Mouse (Mus musculus): Measurements from ENCODE around the gene Phykpl.

Gene Phykpl

GRCm38 (mm10) chr11:51646751-51647667, 62.5 kb downstream of the Phykpl start:
- peak; percentile 19 for DNase-seq

GRCm38 (mm10) chr11:51648566-51648965, 64.0 kb downstream of the Phykpl start:
- DNase-seq: no peak

GRCm38 (mm10) chr11:51649111-51649888, 64.7 kb downstream of the Phykpl start:
- no peak for DNase-seq

DNA sequence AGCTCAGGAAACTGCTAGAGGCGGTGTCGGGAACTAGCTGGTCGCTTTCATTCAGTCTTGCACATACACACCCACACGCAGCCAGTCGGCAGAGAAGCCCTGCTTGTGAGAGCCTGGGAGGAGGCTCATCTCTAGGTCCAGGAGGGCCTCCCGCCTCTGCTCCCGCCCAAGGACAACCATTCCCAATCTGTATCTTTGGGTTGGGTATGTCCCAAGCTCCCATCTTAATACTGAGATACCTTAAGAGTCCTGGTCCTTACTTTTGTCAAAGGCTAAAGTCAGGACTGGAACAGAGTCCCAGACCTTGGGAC, 65.3 kb downstream of the Phykpl start:
- peak; percentile 24 for DNase-seq

DNA sequence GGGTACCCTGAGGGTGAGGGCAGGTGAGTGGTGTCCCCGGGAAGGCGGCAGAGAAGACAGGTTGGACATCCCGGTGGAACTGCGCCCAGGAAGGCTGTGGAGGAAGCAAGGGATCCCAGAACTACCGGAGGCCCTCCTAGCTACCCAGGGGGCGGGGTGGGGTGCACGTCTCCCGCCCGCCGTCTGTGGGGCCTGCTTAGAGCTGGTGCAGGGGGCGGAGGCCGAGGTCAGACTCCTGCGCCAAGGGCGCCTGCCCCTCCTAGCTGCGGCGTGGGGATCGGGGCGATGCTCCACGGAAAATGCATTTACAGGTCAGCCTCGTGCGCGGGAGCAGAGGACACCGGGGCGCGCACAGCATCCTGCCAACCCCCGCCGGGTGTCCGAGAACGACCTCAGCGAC, 65.7 kb downstream of the Phykpl start:
- peak; percentile 6 for DNase-seq

DNA sequence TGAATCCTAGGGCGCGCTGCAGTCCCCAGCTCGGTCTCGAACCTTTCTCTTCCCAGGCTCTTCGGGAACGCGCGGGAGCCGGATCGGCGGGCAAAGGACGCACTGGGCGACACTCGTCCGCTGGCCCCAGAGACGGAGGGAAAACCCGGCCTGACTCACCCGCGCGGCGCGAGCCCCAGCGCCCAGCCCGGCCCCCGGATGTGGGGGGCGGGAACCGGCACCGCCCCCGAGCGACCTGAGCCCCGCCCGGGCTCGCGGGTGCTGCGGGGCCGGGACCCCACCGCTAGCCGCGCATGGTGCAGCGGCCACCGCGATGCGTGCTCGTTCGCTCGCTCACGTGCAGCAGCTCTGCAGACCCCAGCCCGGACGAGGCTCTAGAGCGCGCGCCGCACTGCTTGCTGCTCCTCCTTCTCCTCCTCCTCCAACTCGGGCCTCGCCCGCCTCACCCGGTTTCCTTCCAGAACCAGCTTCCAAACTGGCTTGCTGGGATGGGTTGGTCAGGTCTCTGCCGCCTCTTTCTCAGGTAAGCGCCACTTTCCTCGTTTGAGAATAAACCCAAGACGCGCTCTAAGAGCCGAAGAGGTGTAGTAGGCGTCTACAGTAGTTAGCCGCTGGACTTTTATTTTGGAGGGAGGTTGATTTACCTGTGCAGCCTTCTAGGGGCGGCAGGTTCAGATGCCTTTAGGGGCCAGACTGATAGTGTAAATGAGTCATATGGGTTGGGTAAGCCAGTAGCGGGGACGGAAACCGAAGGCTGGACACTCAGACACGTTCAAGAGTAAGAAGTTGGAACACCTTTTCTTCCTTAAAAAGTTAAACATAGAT, 66.3 kb downstream of the Phykpl start, which contains the start of the genes N4bp3 and D930048N14Rik:
N4bp3 (minus strand) TSS at position 152 of the 825 bp plus-strand sequence.
D930048N14Rik (plus strand) TSS at position 264 of the 825 bp plus-strand sequence.
- DNase-seq: peak; percentile 44

GRCm38 (mm10) chr11:51652889-51653418, 68.4 kb downstream of the Phykpl start:
- DNase-seq: no peak

DNA sequence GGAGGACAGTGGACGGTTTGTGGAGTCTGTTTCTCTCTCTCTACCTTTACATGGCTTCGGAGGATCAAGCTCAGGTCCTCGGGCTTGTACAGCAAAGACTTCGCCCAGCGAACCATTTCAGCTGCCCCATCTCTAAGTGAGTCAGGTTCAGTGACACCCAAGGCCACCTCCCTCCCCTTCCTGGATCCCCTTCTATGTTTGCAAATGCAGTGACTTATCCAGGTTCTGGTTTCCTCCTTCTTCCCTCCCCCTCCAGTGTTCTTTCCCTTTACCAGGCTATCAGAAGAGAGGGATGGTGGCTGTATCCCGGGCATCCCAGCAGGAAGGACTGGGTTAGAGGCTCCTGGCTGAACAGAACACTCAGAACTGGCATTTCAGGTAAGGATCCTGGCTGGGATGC, 69.2 kb downstream of the Phykpl start:
- DNase-seq: no peak

Data from right cerebral cortex, postnatal 25 days (tissue).